Mouse (Mus musculus) limb, embryonic 13.5 days (tissue): ENCODE results near the gene Tcf7l1. TPM values are rescaled to one million over a fixed set of nuclear protein-coding genes. Genes with fewer than 3 reads are reported as not detected.

Source experiments
- ATAC-seq: fragments of 200-750 bp; cut with Nextera tagmentation; 2 replicates; pipeline ENCODE4 v1.8.0; 2017; ENCODE audit warnings: low read depth, moderate number of reproducible peaks, moderate TSS enrichment; ENCODE audit not compliant: low FRiP score
- H3K27ac ChIP-seq: fragments of 300-500 bp; sonication (generic); 2 replicates; pipeline ENCODE4 v1.5.1; 2015; ENCODE audit warnings: inconsistent platforms, mild to moderate bottlenecking, moderate library complexity
- H3K27me3 ChIP-seq: fragments of 300-500 bp; sonication (generic); 2 replicates; pipeline ENCODE4 v1.6.1; 2015; ENCODE audit warnings: mild to moderate bottlenecking, inconsistent platforms
- H3K36me3 ChIP-seq: fragments of 300-500 bp; sonication (generic); 2 replicates; pipeline ENCODE4 v1.6.1; 2015; ENCODE audit warnings: inconsistent platforms, mild to moderate bottlenecking, moderate library complexity
- H3K4me1 ChIP-seq: fragments of 300-500 bp; sonication (generic); 2 replicates; pipeline ENCODE4 v1.6.1; 2015; ENCODE audit warnings: inconsistent platforms
- H3K4me2 ChIP-seq: fragments of 300-500 bp; sonication (generic); replicated peaks from 2 replicates; pipeline ENCODE4 v1.6.1; 2015; ENCODE audit warnings: inconsistent platforms, mild to moderate bottlenecking, moderate library complexity
- H3K4me3 ChIP-seq: fragments of 300-500 bp; sonication (generic); 2 replicates; pipeline ENCODE4 v1.5.1; 2015; ENCODE audit warnings: moderate library complexity, mild to moderate bottlenecking, inconsistent platforms
- H3K9ac ChIP-seq: fragments of 300-500 bp; sonication (generic); 2 replicates; pipeline ENCODE4 v1.6.1; 2015; ENCODE audit warnings: mild to moderate bottlenecking, inconsistent platforms
- H3K9me3 ChIP-seq: fragments of 300-500 bp; sonication (generic); 2 replicates; pipeline ENCODE4 v1.6.1; 2016; ENCODE audit warnings: inconsistent platforms
- WGBS: fragments of 180-500 bp; shearing (Covaris S2); methylation state at CpG from one replicate; pipeline ENCODE4 v1.1.7; 2015; 5-methylcytosine and 5-hydroxymethylcytosine counted together
- polyA plus RNA-seq: library from polyadenylated mRNA; unstranded; fragments of >200 nt; fragmentation: Nextera tagmentation; extraction: Ambion mirVana; gene quantifications from 2 replicates; pipeline ENCODE4 v1.2.1, GENCODE M21; 2015

Gene Tcf7l1
- polyA plus RNA-seq, 1 experiment from 2014 or later: 46.8 TPM

GRCm38 (mm10) chr6:72630370-72630769 is 158.7 kb downstream of the Tcf7l1 start:
- 89% methylated on average over 2 of the region's 2 CpGs for WGBS

DNA sequence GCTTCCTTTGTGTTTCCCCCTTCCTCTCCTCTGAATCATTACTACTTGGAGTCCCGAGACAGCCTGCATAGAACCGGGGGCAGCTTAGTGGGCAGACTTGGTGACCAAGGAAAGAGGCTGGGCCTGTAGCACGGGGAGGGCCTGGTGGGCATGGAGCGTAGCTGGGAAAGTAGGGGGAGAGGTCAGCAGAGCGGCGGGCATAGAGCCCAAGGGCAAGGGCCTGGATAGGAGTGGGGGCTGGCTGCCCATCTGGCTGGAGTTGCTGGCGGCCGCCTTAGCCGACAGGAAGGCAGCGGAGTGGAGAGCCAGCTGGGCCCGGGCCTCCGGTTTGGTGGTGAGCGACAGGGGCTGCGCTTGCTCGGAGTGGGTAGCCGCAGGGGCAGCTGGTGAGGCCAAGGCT is 161.8 kb downstream of the Tcf7l1 start:
- H3K4me1 ChIP-seq: no peaks in the 10 kb centered on the region
- no peak overlapping the region for H3K27ac ChIP-seq
- H3K4me2 ChIP-seq: no peak overlapping the region
- no peak for ATAC-seq
- H3K27me3 ChIP-seq: no peaks in the 10 kb centered on the region
- peaks cover 72% of the 10 kb centered on the region for H3K36me3 ChIP-seq
- no peaks in the 10 kb centered on the region for H3K9me3 ChIP-seq
- WGBS: 95% methylated on average over 16 of the region's 16 CpGs
- H3K4me3 ChIP-seq: no peak overlapping the region
- H3K9ac ChIP-seq: no peak overlapping the region

More at GRCm38 (mm10) chr6:72630370-72630769, 158.7 kb downstream of the Tcf7l1 start:
- Histone ChIP-seq H3K4me3 (no peak overlapping the region), H3K27ac (no peak overlapping the region), H3K4me2 (no peak overlapping the region), H3K27me3 (no peaks in the 10 kb centered on the region), H3K4me1 (no peaks in the 10 kb centered on the region), H3K36me3 (peaks cover 90% of the 10 kb centered on the region), H3K9ac (no peak overlapping the region), H3K9me3 (no peaks in the 10 kb centered on the region)
- ATAC-seq: no peak

DNA sequence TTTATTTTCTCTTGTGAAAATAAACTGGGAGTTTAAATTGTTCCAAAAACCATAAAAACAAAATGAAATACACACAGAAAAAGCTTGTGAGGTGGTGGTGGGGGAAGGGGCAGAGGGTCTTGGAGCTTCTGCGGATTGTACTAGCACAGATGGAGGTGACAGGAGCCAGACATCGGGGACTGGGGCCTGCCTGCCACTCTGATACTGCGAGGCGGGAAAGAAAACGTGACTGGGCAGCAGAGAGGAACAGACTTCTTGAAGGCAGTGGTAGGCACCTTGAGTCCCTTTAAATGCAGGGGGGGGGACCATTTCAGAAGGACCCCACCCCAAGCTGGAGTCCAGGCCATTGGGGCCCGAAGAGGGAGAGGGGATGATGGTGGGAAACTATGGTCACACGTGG is 162.7 kb downstream of the Tcf7l1 start:
- Histone ChIP-seq H3K27me3 (no peaks in the 10 kb centered on the region), H3K9ac (no peak overlapping the region), H3K27ac (no peak overlapping the region), H3K4me3 (no peak overlapping the region), H3K36me3 (peaks cover 63% of the 10 kb centered on the region), H3K4me2 (no peak overlapping the region), H3K4me1 (no peaks in the 10 kb centered on the region), H3K9me3 (no peaks in the 10 kb centered on the region)
- no peak for ATAC-seq
- WGBS: 84% methylated on average over 7 of the region's 7 CpGs

- H3K9ac ChIP-seq: no peak overlapping the region
- WGBS: 91% methylated on average over 8 of the region's 8 CpGs
- no peaks in the 10 kb centered on the region for H3K9me3 ChIP-seq
- H3K4me2 ChIP-seq: no peak overlapping the region
- H3K27me3 ChIP-seq: no peaks in the 10 kb centered on the region
- peaks cover 38% of the 10 kb centered on the region for H3K36me3 ChIP-seq
- no peak overlapping the region for H3K4me3 ChIP-seq
- H3K4me1 ChIP-seq: no peaks in the 10 kb centered on the region
- ATAC-seq: no peak
- H3K27ac ChIP-seq: no peak overlapping the region
These were observed 165.2 kb downstream of the Tcf7l1 start for GRCm38 (mm10) chr6:72623661-72624402.

- no peaks in the 10 kb centered on the region for H3K4me1 ChIP-seq
- H3K36me3 ChIP-seq: peaks cover 29% of the 10 kb centered on the region
- no peaks in the 10 kb centered on the region for H3K27me3 ChIP-seq
- H3K4me3 ChIP-seq: no peak overlapping the region
- H3K9ac ChIP-seq: no peak overlapping the region
- 41% methylated on average over 3 of the region's 3 CpGs for WGBS
- ATAC-seq: no peak
- H3K9me3 ChIP-seq: no peaks in the 10 kb centered on the region
- H3K27ac ChIP-seq: no peak overlapping the region
- H3K4me2 ChIP-seq: no peak overlapping the region
These were observed 166.1 kb downstream of the Tcf7l1 start for GRCm38 (mm10) chr6:72622917-72623316.

DNA sequence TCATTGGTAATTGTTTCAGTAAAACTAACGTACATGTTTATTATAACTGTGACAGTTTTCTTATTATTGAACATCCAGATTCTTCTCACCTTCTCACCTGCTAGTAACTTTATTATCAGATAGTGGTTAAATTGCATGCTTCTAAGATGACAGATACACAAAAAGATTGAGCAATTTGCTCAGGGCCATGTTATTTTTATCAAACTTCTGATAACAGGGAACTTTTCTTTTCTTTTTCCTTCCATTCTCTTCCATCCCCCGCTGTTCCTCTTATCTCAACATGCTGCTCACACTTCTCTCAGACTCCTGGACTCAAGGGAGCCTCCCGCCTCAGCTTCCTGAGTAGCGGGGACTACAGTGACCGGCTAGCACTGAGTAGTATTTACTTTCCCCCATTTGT is 168.1 kb downstream of the Tcf7l1 start:
- no peaks in the 10 kb centered on the region for H3K9me3 ChIP-seq
- H3K9ac ChIP-seq: no peak overlapping the region
- H3K27ac ChIP-seq: no peak overlapping the region
- H3K4me2 ChIP-seq: no peak overlapping the region
- H3K4me3 ChIP-seq: no peak overlapping the region
- 80% methylated on average over 5 of the region's 5 CpGs for WGBS
- no peaks in the 10 kb centered on the region for H3K27me3 ChIP-seq
- H3K4me1 ChIP-seq: peaks cover 9% of the 10 kb centered on the region
- peaks cover 9% of the 10 kb centered on the region for H3K36me3 ChIP-seq
- no peak for ATAC-seq

- H3K27ac ChIP-seq: no peak overlapping the region
- 57% methylated on average over 12 of the region's 12 CpGs for WGBS
- no peak overlapping the region for H3K4me2 ChIP-seq
- H3K9me3 ChIP-seq: no peaks in the 10 kb centered on the region
- no peaks in the 10 kb centered on the region for H3K27me3 ChIP-seq
- no peak for ATAC-seq
- peaks cover 19% of the 10 kb centered on the region for H3K4me1 ChIP-seq
- H3K9ac ChIP-seq: no peak overlapping the region
- peaks cover 3% of the 10 kb centered on the region; the same call in 1 of the 2 replicates for H3K36me3 ChIP-seq
- no peak overlapping the region for H3K4me3 ChIP-seq
These were observed 169.1 kb downstream of the Tcf7l1 start for GRCm38 (mm10) chr6:72619734-72620532.

- no peaks in the 10 kb centered on the region for H3K9me3 ChIP-seq
- WGBS: under 1% methylated on average over 41 of the region's 41 CpGs
- H3K4me1 ChIP-seq: peaks cover 33% of the 10 kb centered on the region
- H3K4me3 ChIP-seq: peak within 1 kb of the TSS; percentile 84
- ATAC-seq: peak; percentile 97
- peak within 1 kb of the TSS; percentile 97 for H3K4me2 ChIP-seq
- H3K27me3 ChIP-seq: no peaks in the 10 kb centered on the region
- H3K9ac ChIP-seq: peak within 1 kb of the TSS; percentile 84
- H3K36me3 ChIP-seq: peaks cover 21% of the 10 kb centered on the region
- peak within 1 kb of the TSS; percentile 88 for H3K27ac ChIP-seq
These were observed 172.3 kb downstream of the Tcf7l1 start, which contains the start of gene Tgoln1 for GRCm38 (mm10) chr6:72616643-72617288. Gene Tgoln1 (minus strand): TSS chr6:72617000.

DNA sequence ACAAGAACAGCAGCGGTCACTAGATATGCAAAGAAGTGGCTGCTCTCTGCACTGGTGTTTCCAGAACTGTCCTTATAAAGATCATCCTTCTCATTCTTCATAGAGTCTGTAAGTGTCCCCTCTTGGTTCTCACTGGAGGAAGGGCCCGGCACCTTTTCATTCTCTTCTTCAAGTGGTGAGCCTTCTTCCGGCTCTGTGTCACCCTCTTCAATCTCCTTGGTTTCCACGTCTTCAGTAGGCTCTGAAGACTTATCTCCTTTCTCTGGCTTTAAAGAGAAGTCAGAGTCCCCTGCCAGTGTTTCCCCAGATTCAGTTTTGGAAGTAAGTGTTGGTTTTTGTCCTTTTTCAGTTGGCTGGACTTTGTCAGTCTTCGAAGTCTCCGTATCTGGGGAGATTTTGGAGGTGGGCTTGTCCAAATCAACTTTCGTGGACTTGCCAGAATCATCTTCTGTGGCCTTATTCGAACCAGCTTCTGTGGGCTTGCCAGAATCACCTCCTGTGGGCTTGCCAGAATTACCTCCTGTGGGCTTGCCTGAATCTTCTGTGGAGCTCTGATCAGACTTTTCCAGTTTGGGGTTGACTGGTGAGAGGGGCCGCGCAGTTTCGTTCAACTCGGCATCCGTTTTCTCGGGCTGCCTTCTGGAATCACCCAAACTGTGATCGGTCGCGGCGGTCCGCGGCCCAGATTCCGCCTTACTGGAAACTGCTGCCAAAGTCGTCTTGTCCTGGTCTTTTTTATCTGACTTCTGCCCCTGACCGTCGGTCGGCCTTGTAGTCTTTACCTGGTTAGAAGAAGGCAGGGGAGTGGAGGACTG is 173.3 kb downstream of the Tcf7l1 start:
- no peak overlapping the region for H3K27ac ChIP-seq
- 27% methylated on average over 25 of the region's 25 CpGs for WGBS

DNA sequence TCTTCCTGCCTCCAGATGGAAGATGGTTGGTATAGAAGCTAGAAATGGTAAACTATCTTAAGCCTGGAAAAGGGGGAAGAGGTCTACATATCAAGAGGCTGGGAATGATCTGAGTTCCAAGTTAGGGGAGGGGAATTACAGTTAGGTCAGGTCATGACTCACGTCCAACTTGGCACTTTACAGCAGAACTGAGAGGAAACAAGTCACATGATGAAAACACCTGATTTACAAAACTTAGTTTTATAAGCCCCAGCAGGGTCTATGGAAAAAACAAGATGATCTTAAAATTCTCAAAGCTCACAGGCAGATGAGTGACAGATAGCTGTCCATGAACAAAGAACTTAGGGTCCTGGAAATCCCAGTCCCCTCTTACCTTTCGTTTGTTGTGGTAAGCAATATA is 173.9 kb downstream of the Tcf7l1 start:
- 67% methylated on average over 2 of the region's 2 CpGs for WGBS
- Histone ChIP-seq H3K27ac (no peak overlapping the region), H3K4me3 (peak overlapping the region; percentile 84), H3K36me3 (peaks cover 38% of the 10 kb centered on the region), H3K9me3 (no peaks in the 10 kb centered on the region), H3K9ac (peak overlapping the region; percentile 84), H3K27me3 (no peaks in the 10 kb centered on the region), H3K4me1 (peaks cover 33% of the 10 kb centered on the region), H3K4me2 (peak overlapping the region; percentile 97)
- no peak for ATAC-seq

More for the DNA sequence above, 173.3 kb downstream of the Tcf7l1 start:
- ATAC-seq: no peak
- H3K4me1 ChIP-seq: peaks cover 33% of the 10 kb centered on the region
- H3K36me3 ChIP-seq: peaks cover 31% of the 10 kb centered on the region
- no peaks in the 10 kb centered on the region for H3K27me3 ChIP-seq
- H3K4me2 ChIP-seq: peak overlapping the region; percentile 97
- H3K9me3 ChIP-seq: no peaks in the 10 kb centered on the region
- peak overlapping the region; percentile 84 for H3K4me3 ChIP-seq
- peak overlapping the region; percentile 84 for H3K9ac ChIP-seq

- H3K27me3 ChIP-seq: no peaks in the 10 kb centered on the region
- H3K27ac ChIP-seq: no peak overlapping the region
- peaks cover 75% of the 10 kb centered on the region for H3K36me3 ChIP-seq
- no peak overlapping the region for H3K4me3 ChIP-seq
- WGBS: 83% methylated on average over 4 of the region's 4 CpGs
- no peak for ATAC-seq
- H3K4me2 ChIP-seq: no peak overlapping the region
- H3K4me1 ChIP-seq: peaks cover 17% of the 10 kb centered on the region
- no peaks in the 10 kb centered on the region for H3K9me3 ChIP-seq
- H3K9ac ChIP-seq: no peak overlapping the region
These were observed 178.8 kb downstream of the Tcf7l1 start for GRCm38 (mm10) chr6:72610261-72610660.
